Mouse (Mus musculus): ENCODE data around the gene Srsf4. TPM values are rescaled to one million over a fixed set of nuclear protein-coding genes. Genes with fewer than 3 reads are reported as not detected.

Gene Srsf4
- polyA plus RNA-seq, 1 experiment from 2014 or later, result 87.0 TPM

DNA sequence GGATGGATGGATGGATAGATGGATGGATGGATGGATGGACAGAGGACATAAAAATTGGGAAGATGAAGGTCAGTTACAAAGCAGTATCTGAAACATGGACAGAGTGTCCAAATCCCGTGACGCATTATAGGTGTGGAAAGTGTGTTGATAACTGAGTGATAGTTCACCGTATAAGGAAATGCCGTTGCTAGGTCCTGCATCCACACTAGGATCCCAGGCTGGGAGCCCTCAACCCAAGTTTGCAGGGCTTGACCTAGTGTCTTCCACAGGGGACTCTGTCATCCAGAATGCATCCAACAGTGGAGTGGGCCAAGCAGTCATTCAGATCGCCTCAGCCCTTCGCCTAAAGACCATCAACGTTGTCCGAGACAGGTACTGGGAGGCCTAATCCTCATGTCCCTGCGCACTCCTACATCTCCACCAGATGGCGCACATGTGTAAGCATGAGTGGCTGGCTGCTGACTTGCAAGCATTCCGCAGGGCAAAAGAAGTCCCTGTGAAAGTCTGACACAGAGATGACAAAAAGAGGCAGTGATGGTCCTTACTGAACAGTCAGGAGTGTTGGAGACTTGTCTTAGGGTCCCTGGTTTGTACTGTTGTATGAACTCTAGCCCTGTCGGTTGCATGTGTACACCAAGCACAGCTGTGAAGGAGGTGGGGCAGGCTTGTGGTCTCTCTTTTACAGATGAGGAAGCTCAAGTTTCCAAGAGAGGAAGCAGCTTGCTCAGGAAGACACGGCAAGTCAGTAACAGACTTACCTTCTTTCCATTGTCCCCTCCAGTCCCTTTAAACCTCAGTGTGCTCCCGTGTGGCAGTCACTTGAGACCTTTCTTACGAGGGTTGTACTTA is 12.7 kb upstream of the Srsf4 start:
- H3K27me3 ChIP-seq (ENCODE audit: control insufficient read depth, insufficient read depth, low read length), result no peaks in the 10 kb centered on the region
- H3K36me3 ChIP-seq (replicated peaks; ENCODE audit: control insufficient read depth, insufficient read depth), result peaks cover 30% of the 10 kb centered on the region; the same call in 1 of the 2 replicates
- no peak overlapping the region for H3K4me2 ChIP-seq (replicated peaks)
- no peak; the same call in 1 of the 2 replicates for ATAC-seq (ENCODE audit: low FRiP score)
- peak; percentile 89 for DNase-seq (ENCODE audit: low spot score)
- WGBS, result 54% methylated on average over 15 of the region's 15 CpGs
- no peak overlapping the region; the same call in 1 of the 2 replicates for H3K9ac ChIP-seq
- H3K4me1 ChIP-seq (replicated peaks; ENCODE audit: control insufficient read depth, insufficient read depth, low read length), result no peaks in the 10 kb centered on the region
- no peak overlapping the region for H3K4me3 ChIP-seq (replicated peaks; ENCODE audit: low read length)
- H3K9me3 ChIP-seq (ENCODE audit: control insufficient read depth, low read length), result no peaks in the 10 kb centered on the region
- H3K27ac ChIP-seq, result no peak overlapping the region

DNA sequence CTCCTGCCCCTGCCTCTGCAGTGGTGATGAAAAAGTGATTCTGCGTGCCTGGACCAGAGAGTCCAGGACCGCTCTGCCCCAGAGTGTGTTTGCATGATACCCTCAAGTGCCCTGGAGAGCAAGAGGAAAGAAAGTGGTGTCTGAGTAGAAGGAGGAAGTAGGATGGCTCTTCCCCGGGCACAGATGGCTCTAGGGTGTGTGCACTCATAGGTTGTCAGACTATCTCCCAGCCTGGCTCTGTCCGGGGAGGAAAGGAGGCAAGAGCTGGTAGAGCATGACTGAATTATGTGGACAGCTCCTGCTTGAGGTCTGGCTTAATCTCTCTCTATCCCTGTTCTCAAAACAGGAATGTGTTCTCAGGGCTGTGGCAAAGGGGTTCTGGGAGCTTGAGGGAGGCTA is 12.1 kb upstream of the Srsf4 start:
- Histone ChIP-seq H3K4me3 (replicated peaks; ENCODE audit: low read length) (no peak overlapping the region), H3K4me1 (replicated peaks; ENCODE audit: control insufficient read depth, insufficient read depth, low read length) (no peaks in the 10 kb centered on the region), H3K36me3 (replicated peaks; ENCODE audit: control insufficient read depth, insufficient read depth) (peaks cover 30% of the 10 kb centered on the region; the same call in 1 of the 2 replicates), H3K27ac (no peak overlapping the region), H3K9me3 (ENCODE audit: control insufficient read depth, low read length) (no peaks in the 10 kb centered on the region), H3K27me3 (ENCODE audit: control insufficient read depth, insufficient read depth, low read length) (no peaks in the 10 kb centered on the region), H3K9ac (no peak overlapping the region), H3K4me2 (replicated peaks) (no peak overlapping the region)
- 91% methylated on average over 4 of the region's 4 CpGs for WGBS
- DNase-seq (ENCODE audit: low spot score), result no peak
- ATAC-seq (ENCODE audit: low FRiP score), result no peak

DNA sequence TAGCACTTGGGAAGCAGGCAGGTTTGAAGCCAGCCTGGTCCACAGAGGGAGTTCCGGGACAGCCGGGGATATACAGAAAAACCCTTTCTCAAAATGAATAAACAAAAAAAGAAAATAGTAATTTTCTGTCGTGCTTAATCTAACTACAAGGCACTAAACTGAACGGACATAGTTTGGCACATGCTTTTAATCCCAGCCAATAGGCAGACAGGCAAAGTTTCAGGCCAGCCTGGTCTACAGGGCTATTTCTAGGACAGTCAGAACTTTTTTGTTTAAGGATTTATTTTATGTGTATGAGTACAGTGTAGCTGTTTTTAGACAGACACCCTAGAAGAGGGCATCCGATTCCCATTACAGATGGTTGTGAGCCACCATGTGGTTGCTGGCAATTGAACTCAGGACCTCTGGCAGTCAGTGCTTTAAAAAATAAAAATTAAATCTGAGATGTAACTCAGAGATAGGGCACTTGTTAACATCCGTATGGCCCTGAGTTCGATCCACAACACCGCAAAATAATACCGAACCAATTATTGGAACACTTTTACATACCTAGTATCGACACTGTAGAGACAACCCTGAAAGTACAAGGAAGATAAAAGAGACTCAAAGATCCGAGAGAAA is 635 bp upstream of the Srsf4 start:
- DNase-seq (ENCODE audit: low spot score) (no peak), ATAC-seq (ENCODE audit: low FRiP score) (no peak; the same call in 1 of the 2 replicates)
- H3K4me1 ChIP-seq (replicated peaks; ENCODE audit: control insufficient read depth, insufficient read depth, low read length), result peaks cover 35% of the 10 kb centered on the region
- H3K9ac ChIP-seq, result peak overlapping the region; percentile 99
- peak overlapping the region; percentile 64 for H3K4me2 ChIP-seq (replicated peaks)
- peak overlapping the region; percentile 96 for H3K4me3 ChIP-seq (replicated peaks; ENCODE audit: low read length)
- 12% methylated on average over 11 of the region's 11 CpGs for WGBS
- no peaks in the 10 kb centered on the region for H3K9me3 ChIP-seq (ENCODE audit: control insufficient read depth, low read length)
- H3K36me3 ChIP-seq (replicated peaks; ENCODE audit: control insufficient read depth, insufficient read depth), result no peaks in the 10 kb centered on the region
- H3K27me3 ChIP-seq (ENCODE audit: control insufficient read depth, insufficient read depth, low read length), result no peaks in the 10 kb centered on the region
- H3K27ac ChIP-seq, result peak overlapping the region; percentile 99

DNA sequence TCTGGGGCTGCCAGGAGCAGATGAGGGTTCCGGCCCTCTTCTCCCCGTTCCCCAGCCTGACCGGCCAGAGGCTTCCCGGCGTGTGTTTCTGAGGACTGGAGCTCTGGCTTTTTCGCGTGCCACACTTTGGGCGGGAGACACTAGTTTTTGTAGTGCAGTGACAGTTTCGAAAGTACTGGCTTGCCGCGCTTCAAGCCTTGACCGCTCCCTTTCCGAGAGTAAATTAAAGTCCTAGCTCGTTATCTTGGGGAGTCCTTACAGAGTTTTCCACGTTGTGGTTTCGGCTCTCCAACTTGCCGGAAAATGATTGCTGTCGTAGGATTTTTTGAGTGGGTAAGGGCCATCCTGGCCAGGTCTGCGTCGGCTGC is 736 bp downstream of the Srsf4 start:
- Histone ChIP-seq H3K9ac (peak overlapping the region; percentile 99), H3K4me2 (replicated peaks) (peak overlapping the region; percentile 97), H3K4me1 (replicated peaks; ENCODE audit: control insufficient read depth, insufficient read depth, low read length) (peaks cover 44% of the 10 kb centered on the region), H3K27me3 (ENCODE audit: control insufficient read depth, insufficient read depth, low read length) (no peaks in the 10 kb centered on the region), H3K36me3 (replicated peaks; ENCODE audit: control insufficient read depth, insufficient read depth) (no peaks in the 10 kb centered on the region), H3K4me3 (replicated peaks; ENCODE audit: low read length) (peak overlapping the region; percentile 96), H3K9me3 (ENCODE audit: control insufficient read depth, low read length) (no peaks in the 10 kb centered on the region), H3K27ac (peak overlapping the region; percentile 99)
- WGBS, result under 1% methylated on average over 20 of the region's 20 CpGs
- ATAC-seq (ENCODE audit: low FRiP score), result no peak; the same call in 1 of the 2 replicates
- DNase-seq (ENCODE audit: low spot score), result no peak

DNA sequence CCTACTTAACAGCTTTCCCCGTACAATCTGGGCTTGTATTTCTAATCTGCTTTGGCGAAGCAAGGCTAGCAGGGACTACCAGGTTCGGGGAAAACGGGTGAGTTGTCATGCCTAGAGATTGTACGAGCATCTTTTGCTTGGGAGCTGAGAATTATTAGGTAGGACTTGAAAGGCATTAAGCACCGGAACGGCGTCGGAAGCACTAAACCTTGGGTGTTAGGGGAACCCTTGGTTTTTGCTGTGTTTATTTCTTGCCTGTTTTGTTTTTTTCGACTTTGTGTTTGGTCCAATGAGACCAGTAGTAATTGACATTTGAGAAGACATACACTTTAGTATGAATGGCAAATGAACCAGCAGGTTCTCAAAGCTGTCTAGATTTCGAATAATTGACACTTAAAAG is 1.1 kb downstream of the Srsf4 start:
- no peaks in the 10 kb centered on the region for H3K36me3 ChIP-seq (replicated peaks; ENCODE audit: control insufficient read depth, insufficient read depth)
- peak overlapping the region; percentile 97 for H3K4me2 ChIP-seq (replicated peaks)
- peaks cover 44% of the 10 kb centered on the region for H3K4me1 ChIP-seq (replicated peaks; ENCODE audit: control insufficient read depth, insufficient read depth, low read length)
- WGBS, result 4% methylated on average over 11 of the region's 11 CpGs
- peak overlapping the region; percentile 96 for H3K4me3 ChIP-seq (replicated peaks; ENCODE audit: low read length)
- DNase-seq (ENCODE audit: low spot score) (no peak), ATAC-seq (ENCODE audit: low FRiP score) (no peak)
- H3K27ac ChIP-seq, result peak overlapping the region; percentile 99; the same call in 1 of the 2 replicates
- H3K27me3 ChIP-seq (ENCODE audit: control insufficient read depth, insufficient read depth, low read length), result no peaks in the 10 kb centered on the region
- H3K9me3 ChIP-seq (ENCODE audit: control insufficient read depth, low read length), result no peaks in the 10 kb centered on the region
- H3K9ac ChIP-seq, result peak overlapping the region; percentile 99

DNA sequence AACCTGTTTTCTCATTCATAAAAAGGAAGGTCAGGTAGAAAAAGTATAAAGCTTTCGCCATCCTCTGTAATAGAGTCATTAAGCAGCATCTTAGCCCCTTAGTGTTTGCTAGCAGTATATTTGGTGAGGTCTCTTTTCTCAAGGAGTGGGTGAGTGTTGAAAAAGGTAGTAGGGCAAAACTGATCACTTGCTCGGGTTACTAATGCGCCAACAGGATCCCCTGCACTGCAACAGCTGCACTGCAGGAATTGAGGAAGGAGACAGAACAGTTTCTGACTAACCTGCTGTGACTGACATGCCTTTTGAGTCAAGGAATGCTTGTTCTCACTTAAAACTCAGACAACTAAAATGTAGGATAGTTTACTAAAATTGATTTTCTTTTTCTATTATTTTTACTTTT is 1.8 kb downstream of the Srsf4 start:
- DNase-seq (ENCODE audit: low spot score), result no peak
- Histone ChIP-seq H3K27me3 (ENCODE audit: control insufficient read depth, insufficient read depth, low read length) (no peaks in the 10 kb centered on the region), H3K27ac (no peak overlapping the region), H3K9ac (peak overlapping the region; percentile 99), H3K4me3 (replicated peaks; ENCODE audit: low read length) (peak overlapping the region; percentile 96), H3K4me1 (replicated peaks; ENCODE audit: control insufficient read depth, insufficient read depth, low read length) (peaks cover 44% of the 10 kb centered on the region), H3K9me3 (ENCODE audit: control insufficient read depth, low read length) (no peaks in the 10 kb centered on the region), H3K4me2 (replicated peaks) (peak overlapping the region; percentile 97), H3K36me3 (replicated peaks; ENCODE audit: control insufficient read depth, insufficient read depth) (no peaks in the 10 kb centered on the region)
- 40% methylated on average over 3 of the region's 3 CpGs for WGBS
- ATAC-seq (ENCODE audit: low FRiP score), result no peak

DNA sequence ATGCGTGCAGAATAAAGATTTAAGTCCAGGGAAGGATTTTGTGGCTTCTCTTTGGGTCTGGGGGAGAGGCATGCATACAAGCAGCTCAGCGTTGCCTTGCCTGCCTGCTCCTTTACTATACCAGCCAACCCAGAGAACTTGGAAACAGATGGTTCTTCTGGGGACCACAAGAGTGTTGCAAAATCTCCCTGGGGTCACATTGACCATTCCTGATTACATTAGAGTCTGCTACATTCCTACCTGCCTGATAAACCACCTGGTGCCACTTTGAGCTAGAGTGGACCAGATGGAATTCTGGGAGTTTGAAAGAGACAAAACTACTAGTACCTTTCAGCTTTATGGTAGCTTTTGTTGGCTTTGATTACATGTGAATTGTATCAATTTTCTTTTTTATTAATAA is 3.4 kb downstream of the Srsf4 start:
- no peak overlapping the region for H3K9ac ChIP-seq
- no peaks in the 10 kb centered on the region for H3K36me3 ChIP-seq (replicated peaks; ENCODE audit: control insufficient read depth, insufficient read depth)
- H3K4me3 ChIP-seq (replicated peaks; ENCODE audit: low read length), result no peak overlapping the region
- no peak for ATAC-seq (ENCODE audit: low FRiP score)
- no peak for DNase-seq (ENCODE audit: low spot score)
- 56% methylated on average over 2 of the region's 2 CpGs for WGBS
- no peaks in the 10 kb centered on the region for H3K9me3 ChIP-seq (ENCODE audit: control insufficient read depth, low read length)
- H3K27ac ChIP-seq, result no peak overlapping the region
- H3K4me1 ChIP-seq (replicated peaks; ENCODE audit: control insufficient read depth, insufficient read depth, low read length), result peaks cover 48% of the 10 kb centered on the region
- H3K27me3 ChIP-seq (ENCODE audit: control insufficient read depth, insufficient read depth, low read length), result no peaks in the 10 kb centered on the region
- H3K4me2 ChIP-seq (replicated peaks), result peak overlapping the region; percentile 97

DNA sequence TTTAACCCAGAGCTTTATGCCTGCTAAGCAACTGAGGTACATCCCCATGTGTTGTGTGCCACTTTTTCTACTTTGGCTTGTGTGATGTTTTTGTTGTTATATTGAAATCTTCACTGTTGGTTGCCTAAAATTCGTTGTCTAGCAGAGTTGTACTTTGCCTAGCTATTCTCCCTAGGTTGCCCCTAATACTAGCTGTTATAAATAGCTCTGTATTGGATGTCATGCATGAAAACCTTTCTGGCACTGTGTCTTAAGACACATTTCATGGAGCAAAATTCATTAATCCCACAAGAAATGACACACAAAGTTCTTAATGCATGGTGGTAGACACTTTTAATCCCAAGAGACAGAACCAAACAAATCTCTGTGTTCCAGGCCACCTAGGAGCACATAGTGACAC is 6.3 kb downstream of the Srsf4 start:
- no peak overlapping the region for H3K4me3 ChIP-seq (replicated peaks; ENCODE audit: low read length)
- no peaks in the 10 kb centered on the region for H3K27me3 ChIP-seq (ENCODE audit: control insufficient read depth, insufficient read depth, low read length)
- WGBS, result 70% methylated on average over 1 of the region's 1 CpGs
- H3K4me2 ChIP-seq (replicated peaks), result no peak overlapping the region
- H3K36me3 ChIP-seq (replicated peaks; ENCODE audit: control insufficient read depth, insufficient read depth), result no peaks in the 10 kb centered on the region
- DNase-seq (ENCODE audit: low spot score), result no peak
- no peaks in the 10 kb centered on the region for H3K9me3 ChIP-seq (ENCODE audit: control insufficient read depth, low read length)
- H3K27ac ChIP-seq, result no peak overlapping the region
- H3K4me1 ChIP-seq (replicated peaks; ENCODE audit: control insufficient read depth, insufficient read depth, low read length), result peaks cover 44% of the 10 kb centered on the region
- H3K9ac ChIP-seq, result no peak overlapping the region
- no peak for ATAC-seq (ENCODE audit: low FRiP score)

DNA sequence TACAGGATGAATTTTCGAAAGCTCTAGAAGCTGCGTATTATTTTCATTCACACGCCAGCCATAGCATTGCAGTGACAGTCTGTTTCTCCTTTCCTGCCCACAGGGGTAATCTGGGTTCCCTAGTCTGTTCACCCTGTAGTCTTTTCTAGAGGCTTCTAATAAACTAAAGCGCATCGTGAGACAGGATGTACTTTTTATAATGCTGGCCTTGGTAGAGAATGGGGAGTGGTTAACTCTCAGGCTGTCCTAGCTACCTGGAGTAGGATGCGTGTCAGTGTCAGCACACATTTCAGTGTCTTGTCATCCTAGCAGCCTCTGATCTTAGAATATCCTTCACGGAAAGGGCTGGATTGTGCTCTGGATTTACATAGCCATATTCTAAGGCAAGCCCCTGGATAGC is 7.9 kb downstream of the Srsf4 start:
- no peak overlapping the region for H3K4me3 ChIP-seq (replicated peaks; ENCODE audit: low read length)
- no peak for DNase-seq (ENCODE audit: low spot score)
- H3K9ac ChIP-seq, result no peak overlapping the region
- no peak for ATAC-seq (ENCODE audit: low FRiP score)
- no peaks in the 10 kb centered on the region for H3K9me3 ChIP-seq (ENCODE audit: control insufficient read depth, low read length)
- H3K36me3 ChIP-seq (replicated peaks; ENCODE audit: control insufficient read depth, insufficient read depth), result peaks cover 9% of the 10 kb centered on the region
- no peak overlapping the region for H3K27ac ChIP-seq
- H3K4me1 ChIP-seq (replicated peaks; ENCODE audit: control insufficient read depth, insufficient read depth, low read length), result peaks cover 30% of the 10 kb centered on the region
- H3K27me3 ChIP-seq (ENCODE audit: control insufficient read depth, insufficient read depth, low read length), result no peaks in the 10 kb centered on the region
- 91% methylated on average over 7 of the region's 7 CpGs for WGBS
- H3K4me2 ChIP-seq (replicated peaks), result no peak overlapping the region
